Mouse (Mus musculus) heart, postnatal 0 days (tissue): ENCODE data around the gene Syt8.

Experiments
- CTCF ChIP-seq: IDR thresholded peaks from 2 replicates; pipeline ENCODE4 v1.5.1; 2016; ENCODE audit warnings: antibody characterized with exemption, control low read depth, low read depth
- EP300 ChIP-seq: IDR thresholded peaks from 2 replicates; pipeline ENCODE4 v1.6.1; 2016; ENCODE audit warnings: antibody characterized with exemption, low read depth

DNA sequence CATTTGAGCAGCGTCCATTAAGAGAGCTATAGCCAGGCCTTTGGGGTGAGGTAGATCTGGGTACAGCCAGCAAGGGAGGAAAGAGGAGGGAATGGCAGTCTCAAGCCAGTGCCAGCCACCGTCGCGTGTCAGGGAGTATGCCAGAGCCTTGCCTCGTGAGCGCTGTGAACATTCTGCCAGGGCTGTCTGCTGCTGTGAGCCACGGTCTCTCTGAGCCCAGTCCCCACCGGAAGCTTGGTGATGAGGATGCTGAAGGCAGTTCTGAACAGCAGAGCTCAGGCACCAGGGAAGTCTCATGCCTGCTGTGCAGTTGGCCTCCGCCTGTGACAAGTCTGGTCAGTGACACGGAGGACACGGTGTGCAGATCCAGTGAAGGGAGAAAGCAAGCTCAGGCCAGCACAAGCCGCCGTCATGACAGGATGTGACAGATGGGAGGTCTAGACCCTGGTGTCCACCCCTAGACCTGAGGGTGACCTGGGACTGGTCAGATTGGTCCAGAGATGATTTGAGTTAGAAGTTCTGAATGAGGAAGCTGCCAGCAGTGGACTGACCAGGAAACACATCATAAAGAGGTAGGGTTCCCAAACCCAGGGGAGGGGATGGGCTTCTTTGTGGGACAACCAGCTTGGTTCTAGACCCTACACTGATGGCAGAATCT is 42.3 kb downstream of the Syt8 start:
- TF ChIP-seq CTCF (no peak), EP300 (no peak)
